Mouse (Mus musculus) bone marrow, adult 2 months (tissue): ENCODE measurements around the gene Igf2.

Source experiments
- CTCF ChIP-seq: fragments of 200-500 bp; IDR thresholded peaks from 2 replicates; pipeline ENCODE4 v1.5.1; 2011; ENCODE audit warnings: low read length, control low read depth; ENCODE audit not compliant: control insufficient read depth, insufficient read depth
- POLR2A ChIP-seq: fragments of 200-500 bp; IDR thresholded peaks from 2 replicates; pipeline ENCODE4 v1.6.1; 2011; ENCODE audit warnings: low read depth, mild to moderate bottlenecking, control low read depth, low read length, borderline replicate concordance; ENCODE audit not compliant: control insufficient read depth

- no peak for TF ChIP-seq CTCF
- no peak for TF ChIP-seq POLR2A
Measured at GRCm38 (mm10) chr7:142659181-142659681, 7.4 kb downstream of the Igf2 start.
